Mouse (Mus musculus): ENCODE results near the gene Ovch2.

DNA sequence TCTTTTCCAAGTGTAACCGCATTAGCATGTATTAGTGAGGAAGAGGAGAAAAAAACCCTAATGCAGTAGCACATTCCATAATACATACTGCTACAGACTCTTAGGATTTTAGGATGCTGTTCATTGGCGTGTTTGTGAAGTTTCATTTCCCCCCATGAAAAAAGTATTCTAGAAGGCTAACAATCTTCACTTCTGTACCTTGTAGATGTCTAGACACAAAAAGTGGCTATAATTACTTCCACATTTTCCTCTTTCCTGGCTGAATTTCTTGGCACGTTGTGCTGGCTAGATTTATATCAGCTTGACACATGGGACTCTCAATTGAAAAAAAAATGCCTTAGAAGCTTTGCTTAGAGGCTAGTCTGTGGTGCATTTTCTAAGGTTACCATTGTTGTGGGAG, 1.1 kb upstream of the Ovch2 start:
- TF ChIP-seq CTCF (IDR thresholded peaks at IDR 0.05; ENCODE audit: extremely low read depth, insufficient read depth, insufficient read length, insufficient replicate concordance) (no peak), POLR2A (IDR thresholded peaks at IDR 0.05; ENCODE audit: low read depth, low read length) (no peak)
